9 mouse cellular contexts compared by ENCODE assay signal in the genomic region with DNA sequence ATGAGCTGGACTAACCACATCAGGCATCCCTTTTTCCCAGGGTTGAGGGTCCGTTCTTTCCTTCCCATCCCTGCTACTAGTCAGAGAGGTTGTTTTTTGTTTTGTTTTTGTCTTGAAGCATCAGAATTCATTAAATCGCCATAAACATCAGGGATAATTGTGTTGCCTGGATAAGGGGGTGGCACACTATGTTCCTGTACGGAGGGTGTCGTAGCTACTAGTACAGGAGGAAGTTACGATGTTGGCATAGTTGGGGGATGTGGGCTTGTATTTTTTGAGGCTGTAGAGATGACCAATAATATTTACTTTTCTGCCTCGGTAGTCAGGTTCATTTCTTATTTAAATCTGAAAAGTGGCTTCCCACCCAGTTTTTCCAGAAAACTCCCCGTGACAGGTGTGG. TPM values are rescaled to one million over a fixed set of nuclear protein-coding genes. Genes with fewer than 3 reads are reported as not detected.
DNase-seq lines count a peak whose midpoint lies in the region; ATAC-seq and TF ChIP-seq lines count a peak whose summit lies in the region.
"Had no signal": no experiment of that assay in that cellular context is flagged by ENCODE, and none has a peak within 500 bp of the region (broad histone marks: within the 10 kb centered on the region; RNA-seq: fewer than 3 reads in every experiment).

No protein-coding gene starts in this region.

- intact Hi-C loops in left cerebral cortex, adult 2 months (cut with DNase I) = no loop called here

- 0 out of 2 replicates have a peak overlapping the region, but pooled peaks have one; percentile 74 for H3K9ac ChIP-seq in forebrain, embryonic 12.5 days
- H3K9ac ChIP-seq in limb, embryonic 12.5 days (replicated peaks) = peak overlapping the region; percentile 84
- peak overlapping the region; percentile 66 for H3K9ac ChIP-seq in midbrain, postnatal 0 days (replicated peaks; ENCODE audit: low read length, poor library complexity, severe bottlenecking)

- no peak for TF ChIP-seq CTCF in left cerebral cortex, adult 2 months (IDR thresholded peaks at IDR 0.05)
- TF ChIP-seq CTCF in midbrain, postnatal 0 days (IDR thresholded peaks at IDR 0.05) = no peak

- H3K36me3 ChIP-seq in forebrain, embryonic 12.5 days (replicated peaks) = no peaks in the 10 kb centered on the region
- H3K36me3 ChIP-seq in limb, embryonic 12.5 days = no peaks in the 10 kb centered on the region
- H3K36me3 ChIP-seq in midbrain, postnatal 0 days (ENCODE audit: insufficient read depth, low read length) = no peaks in the 10 kb centered on the region

- H3K4me3 ChIP-seq in left cerebral cortex, adult 2 months = peak overlapping the region; percentile 83
- H3K4me3 ChIP-seq in forebrain, embryonic 12.5 days (replicated peaks) = peak overlapping the region; percentile 58
- peak overlapping the region; percentile 69 for H3K4me3 ChIP-seq in limb, embryonic 12.5 days (replicated peaks)
- H3K4me3 ChIP-seq in midbrain, postnatal 0 days (ENCODE audit: low read depth, low read length) = peak overlapping the region; percentile 68

- H3K9me3 ChIP-seq in forebrain, embryonic 12.5 days = no peaks in the 10 kb centered on the region
- no peaks in the 10 kb centered on the region for H3K9me3 ChIP-seq in limb, embryonic 12.5 days
- no peaks in the 10 kb centered on the region for H3K9me3 ChIP-seq in midbrain, postnatal 0 days (ENCODE audit: low read length)

- peaks cover 49% of the 10 kb centered on the region for H3K27me3 ChIP-seq in forebrain, embryonic 12.5 days
- peaks cover 30% of the 10 kb centered on the region for H3K27me3 ChIP-seq in limb, embryonic 12.5 days
- H3K27me3 ChIP-seq in midbrain, postnatal 0 days (ENCODE audit: insufficient read depth, low read length) = peaks cover 7% of the 10 kb centered on the region; the same call in 1 of the 2 replicates

- ATAC-seq in forebrain, embryonic 12.5 days (ENCODE audit: low FRiP score) = no peak
- ATAC-seq in limb, embryonic 12.5 days (ENCODE audit: insufficient number of reproducible peaks, insufficient read depth, low FRiP score, low TSS enrichment, low read depth) = no peak
- no peak for ATAC-seq in midbrain, postnatal 0 days (ENCODE audit: low FRiP score)

- no peak for DNase-seq in left cerebral cortex, adult 2 months (ENCODE audit: extremely low spot score in 1 of 2, low spot score in 2 of 2)
- DNase-seq in left cerebral cortex, adult 11 months (ENCODE audit: low spot score) = no peak
- DNase-seq in midbrain, postnatal 0 days (ENCODE audit: low spot score) = no peak
- DNase-seq in adrenal gland, postnatal 4 days (ENCODE audit: low spot score in 2 of 2) = no peak
- no peak for DNase-seq in layer of hippocampus, postnatal 10 days (ENCODE audit: low spot score in 2 of 2)
- DNase-seq in left cerebral cortex, adult 18-20 months (ENCODE audit: low spot score in 2 of 2) = no peak

- peak overlapping the region; percentile 54 for H3K27ac ChIP-seq in left cerebral cortex, adult 2 months
- no peak overlapping the region for H3K27ac ChIP-seq in forebrain, embryonic 12.5 days
- H3K27ac ChIP-seq in limb, embryonic 12.5 days = no peak overlapping the region
- no peak overlapping the region for H3K27ac ChIP-seq in midbrain, postnatal 0 days (ENCODE audit: low read depth, low read length)

- 8% methylated on average over 7 of the region's 7 CpGs for WGBS in forebrain, embryonic 12.5 days
- WGBS in limb, embryonic 12.5 days = 9% methylated on average over 7 of the region's 7 CpGs
- WGBS in midbrain, postnatal 0 days = 14% methylated on average over 7 of the region's 7 CpGs

- H3K4me2 ChIP-seq in forebrain, embryonic 12.5 days = peak overlapping the region; percentile 93
- peak overlapping the region; percentile 94 for H3K4me2 ChIP-seq in limb, embryonic 12.5 days
- H3K4me2 ChIP-seq in midbrain, postnatal 0 days (ENCODE audit: low read depth, low read length, poor library complexity, severe bottlenecking) = peak overlapping the region; percentile 99

- peaks cover 14% of the 10 kb centered on the region for H3K4me1 ChIP-seq in forebrain, embryonic 12.5 days
- peaks cover 26% of the 10 kb centered on the region for H3K4me1 ChIP-seq in limb, embryonic 12.5 days (replicated peaks)
- H3K4me1 ChIP-seq in midbrain, postnatal 0 days (ENCODE audit: insufficient read depth, low read length) = no peaks in the 10 kb centered on the region; the same call in 1 of the 2 replicates

RNA-seq across cellular contexts. Expression of a gene that starts 1.4 kb away (rescaled TPM):
- total RNA-seq in left cerebral cortex, adult 2 months (2021) = 1 to 10 TPM; 7.4 to 7.9 TPM
- 3.9 and 4.2 TPM in 2 replicates for polyA plus RNA-seq in forebrain, embryonic 12.5 days (2016; fragmentation: Nextera tagmentation; extraction: Ambion mirVana)
- polyA plus RNA-seq in limb, embryonic 12.5 days (2016; fragmentation: Nextera tagmentation; extraction: Ambion mirVana) = 8.4 and 8.9 TPM in 2 replicates
- total RNA-seq in midbrain, postnatal 0 days (2014; rRNA removed) = 4.5 and 7.5 TPM in 2 replicates
- 4.9 and 5.1 TPM in 2 replicates for polyA plus RNA-seq in midbrain, postnatal 0 days (2015; fragmentation: Nextera tagmentation; extraction: Ambion mirVana)
- 10 to 100 TPM; 10.9 to 11.8 TPM for total RNA-seq in adrenal gland, postnatal 4 days (2021)
- total RNA-seq in layer of hippocampus, postnatal 10 days (2021) = 1 to 10 TPM; 8.0 to 8.2 TPM
- 1 to 10 TPM; 8.2 to 8.5 TPM for total RNA-seq in left cerebral cortex, adult 18-20 months (2021)

RNA-seq across cellular contexts. Expression of a gene that starts 4.5 kb away (rescaled TPM):
- total RNA-seq in left cerebral cortex, adult 2 months (2021) = 10 to 100 TPM; 27.1 to 27.8 TPM
- 51.2 and 52.8 TPM in 2 replicates for polyA plus RNA-seq in forebrain, embryonic 12.5 days (2016; fragmentation: Nextera tagmentation; extraction: Ambion mirVana)
- polyA plus RNA-seq in limb, embryonic 12.5 days (2016; fragmentation: Nextera tagmentation; extraction: Ambion mirVana) = 54.2 and 55.2 TPM in 2 replicates
- 54.9 and 60.1 TPM in 2 replicates for total RNA-seq in midbrain, postnatal 0 days (2014; rRNA removed)
- polyA plus RNA-seq in midbrain, postnatal 0 days (2015; fragmentation: Nextera tagmentation; extraction: Ambion mirVana) = 48.0 and 52.2 TPM in 2 replicates
- total RNA-seq in adrenal gland, postnatal 4 days (2021) = 10 to 100 TPM; 39.7 to 40.1 TPM
- total RNA-seq in layer of hippocampus, postnatal 10 days (2021) = 10 to 100 TPM; 34.9 to 35.1 TPM
- 10 to 100 TPM; 25.0 to 25.7 TPM for total RNA-seq in left cerebral cortex, adult 18-20 months (2021)

RNA-seq across cellular contexts. Expression of a gene that starts 38.4 kb away (rescaled TPM):
- 1 to 10 TPM; 2.2 to 2.6 TPM for total RNA-seq in left cerebral cortex, adult 2 months (2021)
- 95.2 and 104 TPM in 2 replicates for polyA plus RNA-seq in forebrain, embryonic 12.5 days (2016; fragmentation: Nextera tagmentation; extraction: Ambion mirVana)
- 147 and 161 TPM in 2 replicates for polyA plus RNA-seq in limb, embryonic 12.5 days (2016; fragmentation: Nextera tagmentation; extraction: Ambion mirVana)
- 7.8 and 11.1 TPM in 2 replicates for total RNA-seq in midbrain, postnatal 0 days (2014; rRNA removed)
- 8.7 and 10.7 TPM in 2 replicates for polyA plus RNA-seq in midbrain, postnatal 0 days (2015; fragmentation: Nextera tagmentation; extraction: Ambion mirVana)
- total RNA-seq in adrenal gland, postnatal 4 days (2021) = 10 to 100 TPM; 46.8 to 50.3 TPM
- 1 to 10 TPM; 7.9 to 9.6 TPM for total RNA-seq in layer of hippocampus, postnatal 10 days (2021)
- 1 to 10 TPM; 1.4 to 2.6 TPM for total RNA-seq in left cerebral cortex, adult 18-20 months (2021)

RNA-seq across cellular contexts. Expression of a gene that starts 39.2 kb away (rescaled TPM):
- under 1 TPM; 0.36 to 0.75 TPM for total RNA-seq in left cerebral cortex, adult 2 months (2021)
- 0.88 and 4.4 TPM in 2 replicates for polyA plus RNA-seq in forebrain, embryonic 12.5 days (2016; fragmentation: Nextera tagmentation; extraction: Ambion mirVana)
- 0.71 and 1.2 TPM in 2 replicates for polyA plus RNA-seq in limb, embryonic 12.5 days (2016; fragmentation: Nextera tagmentation; extraction: Ambion mirVana)
- total RNA-seq in midbrain, postnatal 0 days (2014; rRNA removed) = 0.76 and 3.4 TPM in 2 replicates
- polyA plus RNA-seq in midbrain, postnatal 0 days (2015; fragmentation: Nextera tagmentation; extraction: Ambion mirVana) = 1.0 and 1.1 TPM in 2 replicates
- total RNA-seq in adrenal gland, postnatal 4 days (2021) = 1 to 10 TPM; 2.0 to 2.6 TPM
- total RNA-seq in layer of hippocampus, postnatal 10 days (2021) = 1 to 10 TPM in 1 of 2 experiments, under 1 TPM in 1; 0.91 to 1.1 TPM
- under 1 TPM; 0.54 to 0.88 TPM for total RNA-seq in left cerebral cortex, adult 18-20 months (2021)
- total RNA-seq: neutrophil, adult 5-6 weeks had no signal

RNA-seq across cellular contexts. Expression of a gene that starts 47.2 kb away (rescaled TPM):
- 100 to 1,000 TPM; 123 to 132 TPM for total RNA-seq in left cerebral cortex, adult 2 months (2021)
- 90.9 and 98.8 TPM in 2 replicates for polyA plus RNA-seq in forebrain, embryonic 12.5 days (2016; fragmentation: Nextera tagmentation; extraction: Ambion mirVana)
- polyA plus RNA-seq in limb, embryonic 12.5 days (2016; fragmentation: Nextera tagmentation; extraction: Ambion mirVana) = 72.7 and 78.2 TPM in 2 replicates
- 129 and 131 TPM in 2 replicates for total RNA-seq in midbrain, postnatal 0 days (2014; rRNA removed)
- polyA plus RNA-seq in midbrain, postnatal 0 days (2015; fragmentation: Nextera tagmentation; extraction: Ambion mirVana) = 112 and 115 TPM in 2 replicates
- 100 to 1,000 TPM; 113 to 115 TPM for total RNA-seq in adrenal gland, postnatal 4 days (2021)
- total RNA-seq in layer of hippocampus, postnatal 10 days (2021) = 100 to 1,000 TPM; 118 to 125 TPM
- total RNA-seq in left cerebral cortex, adult 18-20 months (2021) = 100 to 1,000 TPM; 131 to 136 TPM
